Mouse (Mus musculus): ENCODE measurements around the gene Eif4e2. TPM values are rescaled to one million over a fixed set of nuclear protein-coding genes. Genes with fewer than 3 reads are reported as not detected.

Eif4e2 gene
- total RNA-seq, 2 experiments from 2014 or later: 86.8 to 90.0 TPM

Other genes with a start within 250 kb of the Eif4e2 start
- not detected for gene Alppl2, start 124.0 kb upstream of the Eif4e2 start, total RNA-seq (2021)
- gene Alpi, start 112.3 kb upstream of the Eif4e2 start, total RNA-seq (2021): not detected
- not detected for gene Akp3, start 88.9 kb upstream of the Eif4e2 start, total RNA-seq (2021)
- 1 to 10 TPM in 1 of 2 experiments, under 1 TPM in 1; 0.30 to 1.2 TPM for gene Ecel1, start 57.4 kb upstream of the Eif4e2 start, total RNA-seq (2021)
- gene Prss56, start 30.6 kb upstream of the Eif4e2 start, total RNA-seq (2021): not detected
- gene Chrnd, start 23.3 kb upstream of the Eif4e2 start, total RNA-seq (2021): not detected
- not detected for gene Chrng, start 9.3 kb upstream of the Eif4e2 start, total RNA-seq (2021)
- gene Efhd1, start 50.4 kb downstream of the Eif4e2 start, total RNA-seq (2021): 100 to 1,000 TPM; 317 to 479 TPM
- gene Gigyf2, start 113.1 kb downstream of the Eif4e2 start, total RNA-seq (2021): 10 to 100 TPM; 88.7 to 92.7 TPM
- gene Kcnj13, start 180.8 kb downstream of the Eif4e2 start, total RNA-seq (2021): not detected

All from adrenal gland, postnatal 36 days (tissue).